In the genomic region with DNA sequence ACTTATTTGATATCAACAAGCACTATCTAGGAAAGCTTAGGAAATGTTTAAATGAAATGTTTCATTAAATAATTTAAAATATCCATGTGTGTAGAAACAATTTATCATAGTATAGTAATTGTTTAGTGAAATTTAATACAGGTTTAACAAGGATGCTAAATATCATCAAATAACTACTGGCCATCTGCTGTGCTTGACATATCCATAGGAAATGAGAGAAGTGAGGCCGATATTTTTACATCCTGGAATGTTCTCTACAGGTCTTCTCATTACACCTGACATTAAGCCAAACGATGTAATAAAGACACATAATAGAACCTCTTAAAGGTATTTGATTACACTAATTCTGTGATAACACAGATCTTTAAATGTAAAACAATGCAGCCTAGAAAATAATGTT, we compare ENCODE assay signal across 24 mouse cellular contexts.
"Had no signal": no experiment of that assay in that cellular context is flagged by ENCODE, and none has a peak within 500 bp of the region (broad histone marks: within the 10 kb centered on the region; RNA-seq: fewer than 3 reads in every experiment).

No protein-coding gene starts in this region.

- H3K27me3 ChIP-seq: heart, embryonic 13.5 days; heart, embryonic 15.5 days; hindbrain, embryonic 15.5 days; kidney, embryonic 15.5 days; limb, embryonic 13.5 days; limb, embryonic 15.5 days; liver, embryonic 12.5 days had no signal

- H3K9ac ChIP-seq: heart, embryonic 13.5 days; heart, embryonic 15.5 days; hindbrain, embryonic 15.5 days; kidney, embryonic 15.5 days; limb, embryonic 13.5 days; limb, embryonic 15.5 days; liver, embryonic 12.5 days; liver, embryonic 14.5 days had no signal

- H3K4me2 ChIP-seq: heart, embryonic 11.5 days; heart, embryonic 13.5 days; heart, embryonic 15.5 days; hindbrain, embryonic 15.5 days; kidney, embryonic 15.5 days; limb, embryonic 13.5 days; limb, embryonic 15.5 days; liver, embryonic 12.5 days had no signal

- H3K4me3 ChIP-seq: heart, adult 2 months; heart, embryonic 13.5 days; heart, embryonic 15.5 days; hindbrain, embryonic 15.5 days; kidney, embryonic 15.5 days; limb, embryonic 13.5 days; limb, embryonic 15.5 days; liver, embryonic 12.5 days had no signal

- H3K36me3 ChIP-seq: heart, embryonic 13.5 days; heart, embryonic 15.5 days; hindbrain, embryonic 15.5 days; kidney, embryonic 15.5 days; limb, embryonic 13.5 days; limb, embryonic 15.5 days; liver, embryonic 12.5 days had no signal

- H3K27ac ChIP-seq: heart, adult 2 months; heart, embryonic 13.5 days; heart, embryonic 15.5 days; hindbrain, embryonic 15.5 days; hindbrain, postnatal 0 days; kidney, embryonic 15.5 days; kidney, postnatal 0 days; limb, embryonic 13.5 days; limb, embryonic 15.5 days; liver, embryonic 12.5 days; liver, embryonic 14.5 days had no signal

- ATAC-seq: hindbrain, postnatal 0 days; intestine, embryonic 16.5 days; liver, embryonic 12.5 days had no signal

- H3K4me1 ChIP-seq: heart, embryonic 13.5 days; heart, embryonic 15.5 days; hindbrain, embryonic 15.5 days; kidney, embryonic 15.5 days; limb, embryonic 13.5 days; limb, embryonic 15.5 days; liver, embryonic 12.5 days had no signal

- H3K9me3 ChIP-seq: heart, embryonic 13.5 days; heart, embryonic 15.5 days; hindbrain, embryonic 15.5 days; kidney, embryonic 15.5 days; limb, embryonic 13.5 days; limb, embryonic 15.5 days; liver, embryonic 12.5 days had no signal

- DNase-seq: gastrocnemius, postnatal 14 days; gastrocnemius, postnatal 36 days; heart, adult 11 months; heart, adult 2 months; heart, postnatal 14 days; heart, postnatal 36 days; kidney, adult 11 months; kidney, adult 2 months; kidney, adult 9 months; kidney, postnatal 14 days; kidney, postnatal 36 days; left cerebral cortex, postnatal 4 days had no signal
